Mouse (Mus musculus) stomach, postnatal 0 days (tissue): ENCODE results near the gene Dhx40.
"Not testable (repeated sequence)": the region's sequence is repeated elsewhere in the genome, so short reads cannot be mapped to it uniquely, and the experiment has no call there.

ENCODE experiments used
- CTCF ChIP-seq: IDR thresholded peaks from 2 replicates; pipeline ENCODE4 v1.5.1; 2016; ENCODE audit warnings: antibody characterized with exemption, low read depth, mild to moderate bottlenecking, moderate library complexity
- EP300 ChIP-seq: optimal IDR thresholded peaks from 2 replicates; pipeline ENCODE3; 2016; ENCODE audit warnings: antibody characterized with exemption

GRCm38 (mm10) chr11:86763127-86763526, 44.4 kb downstream of the Dhx40 start:
- TF ChIP-seq CTCF, EP300: not testable (repeated sequence)
